Mouse (Mus musculus): ENCODE data around the gene Gm10058. TPM values are rescaled to one million over a fixed set of nuclear protein-coding genes. Genes with fewer than 3 reads are reported as not detected.
"Not testable (repeated sequence)": the region's sequence is repeated elsewhere in the genome, so short reads cannot be mapped to it uniquely, and the experiment has no call there.

Gene Gm10058
- total RNA-seq (2017), result not detected in 2 replicates

GRCm38 (mm10) chrX:27946785-27947184, at the start of gene Gm10058:
Gene Gm10058 (minus strand): TSS chrX:27946885.
- ATAC-seq (replicated peaks; ENCODE audit: low read depth, poor library complexity, severe bottlenecking), result not testable (repeated sequence)
